Mouse (Mus musculus): ENCODE results near the gene Cop1. TPM values are rescaled to one million over a fixed set of nuclear protein-coding genes. Genes with fewer than 3 reads are reported as not detected.

The Cop1 gene
- polyA plus RNA-seq, 1 experiment from 2014 or later = 62.4 TPM

- Histone ChIP-seq H3K9ac (ENCODE audit: low read depth, low read length) (no peak overlapping the region), H3K4me1 (ENCODE audit: control insufficient read depth, insufficient read depth, low read length) (no peaks in the 10 kb centered on the region), H3K9me3 (replicated peaks; ENCODE audit: control insufficient read depth, low read length) (no peaks in the 10 kb centered on the region), H3K4me2 (no peak overlapping the region), H3K36me3 (ENCODE audit: control insufficient read depth, insufficient read depth, low read length) (peaks cover 11% of the 10 kb centered on the region; the same call in 1 of the 2 replicates), H3K4me3 (ENCODE audit: low read depth, low read length) (no peak overlapping the region), H3K27ac (ENCODE audit: low read depth, low read length) (no peak overlapping the region), H3K27me3 (ENCODE audit: control insufficient read depth, insufficient read depth, low read length) (no peaks in the 10 kb centered on the region)
- 86% methylated on average over 5 of the region's 5 CpGs for WGBS (ENCODE audit: insufficient replicate concordance)
- no peak for ATAC-seq (replicated peaks; ENCODE audit: insufficient number of reproducible peaks, low FRiP score, low TSS enrichment)
These were observed 23.0 kb downstream of the Cop1 start for GRCm38 (mm10) chr1:159254906-159255685.

GRCm38 (mm10) chr1:159256543-159256942 lies 24.4 kb downstream of the Cop1 start:
- H3K36me3 ChIP-seq (ENCODE audit: control insufficient read depth, insufficient read depth, low read length) = peaks cover 9% of the 10 kb centered on the region; the same call in 1 of the 2 replicates
- H3K4me3 ChIP-seq (ENCODE audit: low read depth, low read length) = no peak overlapping the region
- H3K4me1 ChIP-seq (ENCODE audit: control insufficient read depth, insufficient read depth, low read length) = no peaks in the 10 kb centered on the region
- H3K4me2 ChIP-seq = no peak overlapping the region
- ATAC-seq (replicated peaks; ENCODE audit: insufficient number of reproducible peaks, low FRiP score, low TSS enrichment) = no peak
- no peaks in the 10 kb centered on the region for H3K27me3 ChIP-seq (ENCODE audit: control insufficient read depth, insufficient read depth, low read length)
- no peak overlapping the region for H3K9ac ChIP-seq (ENCODE audit: low read depth, low read length)
- H3K9me3 ChIP-seq (replicated peaks; ENCODE audit: control insufficient read depth, low read length) = no peaks in the 10 kb centered on the region
- WGBS (ENCODE audit: insufficient replicate concordance) = 89% methylated on average over 1 of the region's 1 CpGs
- no peak overlapping the region for H3K27ac ChIP-seq (ENCODE audit: low read depth, low read length)

- H3K9ac ChIP-seq (ENCODE audit: low read depth, low read length) = no peak overlapping the region
- H3K4me1 ChIP-seq (ENCODE audit: control insufficient read depth, insufficient read depth, low read length) = no peaks in the 10 kb centered on the region
- H3K27me3 ChIP-seq (ENCODE audit: control insufficient read depth, insufficient read depth, low read length) = no peaks in the 10 kb centered on the region
- no peaks in the 10 kb centered on the region for H3K9me3 ChIP-seq (replicated peaks; ENCODE audit: control insufficient read depth, low read length)
- WGBS (ENCODE audit: insufficient replicate concordance) = 96% methylated on average over 3 of the region's 3 CpGs
- no peak for ATAC-seq (replicated peaks; ENCODE audit: insufficient number of reproducible peaks, low FRiP score, low TSS enrichment)
- H3K27ac ChIP-seq (ENCODE audit: low read depth, low read length) = no peak overlapping the region
- no peak overlapping the region for H3K4me3 ChIP-seq (ENCODE audit: low read depth, low read length)
- no peak overlapping the region for H3K4me2 ChIP-seq
- H3K36me3 ChIP-seq (ENCODE audit: control insufficient read depth, insufficient read depth, low read length) = 0 out of 2 replicates have a peak, but pooled peaks cover 1% of the 10 kb centered on the region
These were observed 31.7 kb downstream of the Cop1 start for GRCm38 (mm10) chr1:159263820-159264219.

- Histone ChIP-seq H3K4me2 (no peak overlapping the region), H3K27me3 (ENCODE audit: control insufficient read depth, insufficient read depth, low read length) (no peaks in the 10 kb centered on the region), H3K9ac (ENCODE audit: low read depth, low read length) (no peak overlapping the region), H3K27ac (ENCODE audit: low read depth, low read length) (no peak overlapping the region), H3K4me1 (ENCODE audit: control insufficient read depth, insufficient read depth, low read length) (no peaks in the 10 kb centered on the region), H3K9me3 (replicated peaks; ENCODE audit: control insufficient read depth, low read length) (no peaks in the 10 kb centered on the region), H3K4me3 (ENCODE audit: low read depth, low read length) (no peak overlapping the region), H3K36me3 (ENCODE audit: control insufficient read depth, insufficient read depth, low read length) (no peaks in the 10 kb centered on the region)
- ATAC-seq (replicated peaks; ENCODE audit: insufficient number of reproducible peaks, low FRiP score, low TSS enrichment) = no peak
- 80% methylated on average over 1 of the region's 1 CpGs for WGBS (ENCODE audit: insufficient replicate concordance)
These were observed 48.0 kb downstream of the Cop1 start for GRCm38 (mm10) chr1:159280072-159280471.

- H3K4me1 ChIP-seq (ENCODE audit: control insufficient read depth, insufficient read depth, low read length) = no peaks in the 10 kb centered on the region
- no peaks in the 10 kb centered on the region for H3K9me3 ChIP-seq (replicated peaks; ENCODE audit: control insufficient read depth, low read length)
- 90% methylated on average over 1 of the region's 1 CpGs for WGBS (ENCODE audit: insufficient replicate concordance)
These were observed 49.7 kb downstream of the Cop1 start for GRCm38 (mm10) chr1:159281861-159282260.

GRCm38 (mm10) chr1:159286833-159287232 lies 54.7 kb downstream of the Cop1 start:
- H3K27ac ChIP-seq (ENCODE audit: low read depth, low read length) = no peak overlapping the region
- H3K27me3 ChIP-seq (ENCODE audit: control insufficient read depth, insufficient read depth, low read length) = no peaks in the 10 kb centered on the region
- H3K4me2 ChIP-seq = no peak overlapping the region
- H3K4me3 ChIP-seq (ENCODE audit: low read depth, low read length) = no peak overlapping the region
- no peaks in the 10 kb centered on the region; the same call in 1 of the 2 replicates for H3K36me3 ChIP-seq (ENCODE audit: control insufficient read depth, insufficient read depth, low read length)
- no peaks in the 10 kb centered on the region for H3K9me3 ChIP-seq (replicated peaks; ENCODE audit: control insufficient read depth, low read length)
- 68% methylated on average over 1 of the region's 1 CpGs for WGBS (ENCODE audit: insufficient replicate concordance)
- no peaks in the 10 kb centered on the region for H3K4me1 ChIP-seq (ENCODE audit: control insufficient read depth, insufficient read depth, low read length)
- ATAC-seq (replicated peaks; ENCODE audit: insufficient number of reproducible peaks, low FRiP score, low TSS enrichment) = no peak
- H3K9ac ChIP-seq (ENCODE audit: low read depth, low read length) = no peak overlapping the region

More at GRCm38 (mm10) chr1:159281861-159282260, 49.7 kb downstream of the Cop1 start:
- Histone ChIP-seq H3K36me3 (ENCODE audit: control insufficient read depth, insufficient read depth, low read length) (no peaks in the 10 kb centered on the region; the same call in 1 of the 2 replicates), H3K27me3 (ENCODE audit: control insufficient read depth, insufficient read depth, low read length) (no peaks in the 10 kb centered on the region), H3K4me3 (ENCODE audit: low read depth, low read length) (no peak overlapping the region), H3K4me2 (no peak overlapping the region), H3K27ac (ENCODE audit: low read depth, low read length) (no peak overlapping the region), H3K9ac (ENCODE audit: low read depth, low read length) (no peak overlapping the region)
- no peak for ATAC-seq (replicated peaks; ENCODE audit: insufficient number of reproducible peaks, low FRiP score, low TSS enrichment)

GRCm38 (mm10) chr1:159290219-159290618 lies 58.1 kb downstream of the Cop1 start:
- peaks cover 3% of the 10 kb centered on the region; the same call in 1 of the 2 replicates for H3K36me3 ChIP-seq (ENCODE audit: control insufficient read depth, insufficient read depth, low read length)
- H3K4me1 ChIP-seq (ENCODE audit: control insufficient read depth, insufficient read depth, low read length) = no peaks in the 10 kb centered on the region
- H3K9ac ChIP-seq (ENCODE audit: low read depth, low read length) = no peak overlapping the region
- no peaks in the 10 kb centered on the region for H3K27me3 ChIP-seq (ENCODE audit: control insufficient read depth, insufficient read depth, low read length)
- ATAC-seq (replicated peaks; ENCODE audit: insufficient number of reproducible peaks, low FRiP score, low TSS enrichment) = no peak
- no peak overlapping the region for H3K4me2 ChIP-seq
- H3K9me3 ChIP-seq (replicated peaks; ENCODE audit: control insufficient read depth, low read length) = no peaks in the 10 kb centered on the region
- no peak overlapping the region for H3K4me3 ChIP-seq (ENCODE audit: low read depth, low read length)
- no peak overlapping the region for H3K27ac ChIP-seq (ENCODE audit: low read depth, low read length)

- H3K27ac ChIP-seq (ENCODE audit: low read depth, low read length) = no peak overlapping the region
- no peaks in the 10 kb centered on the region for H3K4me1 ChIP-seq (ENCODE audit: control insufficient read depth, insufficient read depth, low read length)
- H3K9me3 ChIP-seq (replicated peaks; ENCODE audit: control insufficient read depth, low read length) = no peaks in the 10 kb centered on the region
- ATAC-seq (replicated peaks; ENCODE audit: insufficient number of reproducible peaks, low FRiP score, low TSS enrichment) = no peak
- no peak overlapping the region for H3K9ac ChIP-seq (ENCODE audit: low read depth, low read length)
- no peaks in the 10 kb centered on the region for H3K27me3 ChIP-seq (ENCODE audit: control insufficient read depth, insufficient read depth, low read length)
- H3K36me3 ChIP-seq (ENCODE audit: control insufficient read depth, insufficient read depth, low read length) = 0 out of 2 replicates have a peak, but pooled peaks cover 3% of the 10 kb centered on the region
- 87% methylated on average over 2 of the region's 2 CpGs for WGBS (ENCODE audit: insufficient replicate concordance)
- no peak overlapping the region for H3K4me2 ChIP-seq
- H3K4me3 ChIP-seq (ENCODE audit: low read depth, low read length) = no peak overlapping the region
These were observed 58.7 kb downstream of the Cop1 start for GRCm38 (mm10) chr1:159290859-159291258.

Measured in heart, embryonic 11.5 days (tissue).